Mouse (Mus musculus) MEL (cell line): ENCODE measurements at regions not wholly inside any gene's neighbourhood (a gene's known extent, or its start where the extent isn't known, plus 50 kb on each side); places are given as distances from the start of the nearest gene placed in this dataset.

Experiments
- CTCF ChIP-seq, 3 experiments: IDR thresholded peaks in 2 of 3; conservative IDR thresholded peaks in 1 of 3; 2 replicates each; pipeline ENCODE4 v1.5.1; 2011 to 2012; ENCODE audit warnings: low read length in 3 of 3, low read depth in 2 of 3, mild to moderate bottlenecking in 2 of 3, improper control_type of control experiment in 1 of 3, inconsistent platforms in 1 of 3, mixed read lengths in 1 of 3, moderate library complexity in 1 of 3; ENCODE audit not compliant: control insufficient read depth in 1 of 3, insufficient read depth in 1 of 3, poor library complexity in 1 of 3, severe bottlenecking in 1 of 3
- E2F4 ChIP-seq: IDR thresholded peaks from 2 replicates; pipeline ENCODE4 v1.6.1; 2011; ENCODE audit warnings: low read depth, low read length, improper control_type of control experiment, borderline replicate concordance
- ELF1 ChIP-seq: IDR thresholded peaks from 2 replicates; pipeline ENCODE4 v1.6.1; 2014; ENCODE audit warnings: low read depth, mild to moderate bottlenecking, inconsistent platforms, low read length, improper control_type of control experiment, moderate library complexity
- GATA1 ChIP-seq: IDR thresholded peaks from 2 replicates; pipeline ENCODE4 v1.6.1; 2011; ENCODE audit warnings: low read depth, low read length, improper control_type of control experiment
- MAX ChIP-seq: IDR thresholded peaks from 2 replicates; pipeline ENCODE4 v1.6.1; 2011; ENCODE audit warnings: low read length, improper control_type of control experiment
- NRF1 ChIP-seq: IDR thresholded peaks from 2 replicates; pipeline ENCODE4 v1.6.1; 2014; ENCODE audit warnings: low read depth, mild to moderate bottlenecking, inconsistent platforms, low read length, improper control_type of control experiment, moderate library complexity; ENCODE audit not compliant: poor library complexity, insufficient read depth, severe bottlenecking
- SMC3 ChIP-seq: IDR thresholded peaks from 2 replicates; pipeline ENCODE4 v1.6.1; 2011; ENCODE audit warnings: low read depth, low read length, improper control_type of control experiment
- ZC3H11A ChIP-seq: IDR thresholded peaks from 2 replicates; pipeline ENCODE4 v1.6.1; 2012; ENCODE audit warnings: low read depth, mild to moderate bottlenecking, inconsistent platforms, low read length, improper control_type of control experiment

DNA sequence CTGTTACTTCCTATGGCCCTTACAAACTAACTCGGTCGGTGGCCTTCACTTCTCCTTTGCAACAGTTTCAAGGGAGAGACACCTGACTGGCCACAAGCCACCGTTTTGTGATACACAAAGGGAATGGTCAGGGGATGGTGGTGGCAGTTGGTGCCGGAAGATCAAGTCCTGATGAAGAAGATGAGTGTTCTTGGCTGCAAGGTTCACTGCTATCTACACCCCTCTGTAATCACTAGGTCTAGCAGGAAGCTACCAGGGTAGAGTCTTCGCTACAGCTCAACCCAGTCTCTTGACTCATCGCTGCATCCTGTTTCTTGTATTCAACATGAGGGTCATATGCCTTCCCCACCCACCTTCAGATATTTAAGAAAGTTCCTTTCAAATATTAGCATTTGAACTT lies 251.5 kb downstream of the Dhx15 start:
- TF ChIP-seq MAX (no peak; the same call in 1 of the 2 replicates), E2F4 (no peak), CTCF (IDR thresholded peaks at IDR 0.05 in 2 of 3, conservative IDR thresholded peaks at IDR 0.05 in 1 of 3; ENCODE audit: control insufficient read depth in 1 of 3, insufficient read depth in 1 of 3, low read depth in 2 of 3, low read length in 3 of 3, poor library complexity in 1 of 3, severe bottlenecking in 1 of 3) (no peak), ZC3H11A (no peak), NRF1 (no peak), ELF1 (no peak; the same call in 1 of the 2 replicates), GATA1 (peak; percentile 50; the same call in 1 of the 2 replicates), SMC3 (no peak)
